Mouse (Mus musculus): ENCODE data around the gene Coro1c.

The Coro1c gene

DNA sequence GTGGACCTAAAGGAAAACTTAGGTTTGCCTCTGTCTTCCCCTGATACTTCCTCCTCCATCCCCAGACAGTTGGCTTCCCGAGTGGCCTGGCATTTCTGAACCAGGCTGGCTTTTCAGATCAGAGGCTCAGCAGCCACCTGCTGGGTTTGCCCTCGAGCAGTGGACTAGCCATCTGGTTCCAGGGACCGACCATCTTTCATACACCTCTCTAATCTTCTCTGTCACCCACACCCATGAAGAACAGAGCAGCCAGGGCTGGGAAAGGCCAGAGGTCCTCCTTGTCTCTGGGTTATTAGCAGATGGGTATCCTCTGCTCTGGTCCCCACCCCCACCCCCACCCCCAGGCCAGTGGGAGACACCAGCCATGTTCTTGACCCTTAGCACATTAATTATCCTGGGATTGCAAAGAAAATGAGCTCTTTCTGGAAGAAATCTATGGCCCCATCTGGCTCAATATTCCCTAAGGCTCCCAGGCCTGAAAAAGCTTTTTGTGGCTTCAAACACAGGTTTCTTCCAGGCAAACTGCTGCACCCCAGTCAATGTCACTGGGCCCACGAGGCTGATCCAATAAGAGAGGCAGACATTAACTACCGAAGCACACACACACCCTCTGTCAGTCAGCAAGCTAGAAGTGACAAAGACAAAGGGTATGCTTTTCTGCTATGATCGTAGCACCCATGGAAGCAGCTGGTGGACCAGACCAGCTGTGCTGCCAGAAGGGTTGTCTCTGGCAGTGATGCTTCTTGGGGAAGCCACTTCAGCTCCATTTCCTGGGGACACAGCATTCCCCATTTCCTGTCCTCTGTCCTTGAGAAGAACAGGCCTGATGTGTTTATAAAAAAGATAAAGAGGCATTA, 13.0 kb upstream of the Coro1c start:
- no peak for DNase-seq

DNA sequence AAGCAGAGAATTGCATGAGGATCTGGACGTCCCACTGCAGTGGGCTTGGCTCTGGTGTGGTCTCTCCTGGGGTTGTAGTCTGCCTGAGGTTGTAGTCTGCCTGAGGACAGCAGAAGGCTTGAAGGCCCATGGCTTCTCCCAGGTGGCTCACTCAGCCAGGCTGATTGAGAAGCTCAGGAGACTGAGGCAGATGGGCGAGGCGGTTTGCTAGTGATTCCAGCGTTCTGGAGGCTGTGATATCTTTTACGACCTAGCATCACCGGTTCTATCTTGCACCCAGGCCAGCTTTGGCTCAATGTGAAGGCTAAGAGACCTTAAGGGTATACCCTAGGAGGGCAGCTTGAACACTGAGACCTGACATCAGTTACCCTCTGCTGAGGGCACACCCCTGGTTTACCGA, 10.5 kb upstream of the Coro1c start:
- no peak for DNase-seq

- DNase-seq: peak; percentile 51
Measured at GRCm38 (mm10) chr5:113918654-113919053, 10.1 kb upstream of the Coro1c start.

DNA sequence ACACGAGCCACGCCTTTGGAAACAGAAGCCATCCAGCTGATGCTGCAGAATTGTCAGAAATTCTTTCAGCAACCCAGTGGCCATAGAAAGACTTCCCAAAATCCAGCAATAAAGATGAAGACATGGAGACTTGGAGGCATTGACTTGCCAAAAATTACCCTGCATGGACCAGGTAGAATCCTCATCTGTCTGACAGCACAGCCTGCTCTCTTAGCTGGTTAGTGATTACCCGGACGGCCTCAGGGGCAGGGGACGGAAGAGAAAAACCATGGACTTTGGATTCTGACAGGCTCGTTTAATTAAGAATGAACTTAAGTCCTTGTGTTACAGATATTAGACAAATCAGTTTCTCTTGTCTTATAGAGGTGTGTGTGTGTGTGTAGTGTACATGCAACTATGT, 2.1 kb upstream of the Coro1c start:
- DNase-seq: peak; percentile 79

DNA sequence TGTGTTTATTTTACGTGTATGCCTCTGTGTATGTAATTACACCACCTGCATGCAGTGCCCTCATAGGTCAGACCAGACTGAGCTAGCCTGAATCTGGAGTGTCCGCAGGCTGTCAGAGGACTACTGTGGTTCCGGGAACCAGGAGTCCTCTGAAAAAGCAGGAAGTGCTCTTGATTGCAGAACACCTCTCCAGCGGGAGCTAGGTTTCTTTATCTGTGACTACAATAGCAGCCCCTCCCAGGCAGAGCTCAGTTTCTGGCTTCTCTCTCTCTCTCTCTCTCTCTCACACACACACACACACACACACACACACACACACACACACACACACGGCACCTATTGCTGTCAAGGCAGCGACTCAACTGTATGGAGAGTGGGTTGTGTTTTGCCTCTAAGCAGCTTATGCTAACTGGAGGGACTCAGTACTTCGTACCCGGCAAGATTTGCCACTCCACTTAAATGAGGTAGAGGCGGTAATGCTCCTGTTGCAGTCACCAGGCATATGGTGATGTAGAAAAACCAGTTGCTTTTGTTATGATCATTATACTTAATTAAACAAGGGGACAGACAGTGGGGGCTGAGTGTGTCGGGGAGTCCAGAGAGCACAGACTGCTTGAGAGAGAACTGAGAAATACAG, 1.6 kb upstream of the Coro1c start:
- DNase-seq: no peak

DNA sequence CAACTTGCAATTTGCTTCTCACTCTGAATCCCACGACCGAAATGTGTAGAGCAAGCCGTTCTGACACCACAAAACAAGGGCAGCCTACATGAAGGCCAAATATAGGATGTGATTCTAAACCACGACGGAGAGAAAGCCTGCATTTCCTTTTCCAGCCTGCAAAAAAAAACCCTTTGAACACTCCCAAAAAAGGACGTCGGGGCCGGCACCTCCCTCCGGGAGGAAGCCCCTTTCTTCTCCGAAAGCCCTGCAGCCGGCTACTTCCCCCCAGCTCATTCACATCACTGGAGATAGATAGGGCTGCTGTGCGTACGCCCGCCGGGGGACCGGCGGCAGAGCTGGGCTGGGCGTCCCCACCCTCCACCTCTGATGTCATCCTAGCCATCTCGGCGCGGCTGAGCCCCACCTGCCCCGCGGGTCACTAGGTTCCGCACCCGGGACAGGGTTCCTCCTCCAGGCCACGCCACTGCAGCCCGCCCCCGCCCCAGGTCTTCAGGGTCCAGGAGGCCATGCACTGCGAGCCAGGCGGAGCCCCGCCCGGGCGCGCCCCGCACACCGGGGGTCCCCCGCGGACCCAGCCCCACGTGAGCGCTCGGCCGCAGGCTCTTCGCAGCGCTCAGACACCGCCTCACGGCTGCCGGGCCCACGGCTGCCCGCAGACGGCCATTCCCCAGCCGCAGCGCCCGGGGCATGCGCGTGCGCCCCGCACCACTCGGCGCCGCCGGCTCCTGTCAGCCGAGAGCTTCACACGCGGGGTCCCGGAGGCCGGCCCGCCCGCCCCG, 581 bp downstream of the Coro1c start:
- peak; percentile 54 for DNase-seq

DNA sequence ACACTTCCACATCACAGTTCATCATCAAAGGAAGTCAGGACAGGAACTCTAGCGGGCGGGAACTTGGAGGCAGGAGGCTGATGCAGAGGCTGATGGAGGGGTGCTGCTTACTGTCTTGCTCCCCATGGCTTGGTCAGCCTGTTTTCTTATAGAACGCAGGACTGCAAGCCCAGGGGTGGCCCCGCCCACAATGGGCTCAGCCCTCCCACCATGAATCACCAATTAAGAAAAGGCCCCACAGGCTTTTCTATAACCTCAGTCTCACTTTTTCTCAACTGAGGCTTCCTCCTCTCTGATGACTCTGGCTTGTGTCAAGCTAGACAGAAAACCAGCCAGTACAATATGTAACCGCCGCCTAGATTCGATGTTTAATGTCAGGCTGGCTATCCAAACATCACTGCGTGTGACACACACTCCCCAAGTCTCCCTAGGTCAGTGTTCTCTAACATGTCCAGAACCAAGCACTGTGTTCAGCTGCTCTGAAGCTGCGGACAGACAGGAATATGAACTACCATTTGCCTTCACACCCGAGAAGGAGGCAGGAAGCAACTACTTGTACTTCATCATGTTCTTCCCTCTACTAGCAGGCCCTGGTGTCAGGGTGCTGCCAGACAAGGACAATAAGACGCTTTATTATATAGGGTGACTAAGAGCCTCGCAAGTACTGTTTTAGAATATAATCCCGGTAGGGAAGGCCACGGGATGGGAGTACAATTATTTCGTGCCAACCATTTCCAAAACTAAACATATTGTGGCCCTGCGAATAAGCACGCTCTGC, 1.4 kb downstream of the Coro1c start:
- no peak for DNase-seq

- no peak for DNase-seq
Measured at GRCm38 (mm10) chr5:113904987-113905386, 3.6 kb downstream of the Coro1c start.

- no peak for DNase-seq
Measured at GRCm38 (mm10) chr5:113902983-113903382, 5.6 kb downstream of the Coro1c start.

GRCm38 (mm10) chr5:113902017-113902416, 6.5 kb downstream of the Coro1c start:
- DNase-seq: no peak

- peak; percentile 72 for DNase-seq
Measured at GRCm38 (mm10) chr5:113901074-113901571, 7.4 kb downstream of the Coro1c start.

DNA sequence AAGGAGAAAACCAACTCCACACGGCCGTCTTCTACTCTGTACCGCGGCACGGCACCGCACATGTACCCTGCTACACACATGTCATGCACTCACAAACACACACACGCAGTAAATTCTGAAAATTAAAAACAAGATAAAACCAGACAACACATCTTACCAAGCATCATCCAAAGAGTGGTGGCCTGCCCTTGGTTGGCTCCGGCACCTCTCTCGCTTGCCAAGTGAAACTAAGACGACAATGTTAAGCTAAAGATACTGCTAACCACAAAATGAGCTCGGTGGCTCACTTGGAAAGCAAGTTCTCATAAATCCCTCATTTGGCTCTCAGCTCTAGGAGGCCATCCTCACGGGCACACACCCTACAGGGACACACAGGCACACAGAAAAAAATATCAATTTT, 9.0 kb downstream of the Coro1c start:
- DNase-seq: no peak

DNA sequence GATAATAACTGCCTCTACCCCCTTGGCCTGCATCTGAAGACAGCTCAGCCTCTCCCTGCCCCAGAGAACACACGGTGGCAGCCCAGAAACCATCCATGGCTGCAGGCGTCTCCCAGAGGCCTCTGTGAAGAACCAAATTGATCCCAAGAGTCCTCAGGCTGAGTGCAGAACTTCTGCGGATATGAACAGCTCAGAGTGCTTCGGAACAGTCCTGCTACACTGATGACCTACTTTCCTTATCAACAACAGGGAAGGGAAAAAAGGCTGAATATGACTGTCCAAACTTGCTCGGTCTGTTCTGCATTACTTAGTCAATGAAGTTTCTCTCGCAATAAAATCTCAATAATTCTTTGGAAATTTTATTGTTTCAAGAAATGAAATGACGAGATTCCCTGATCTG, 16.6 kb downstream of the Coro1c start:
- DNase-seq: no peak

- DNase-seq: peak; percentile 51
Measured at GRCm38 (mm10) chr5:113890874-113891273, 17.7 kb downstream of the Coro1c start.

DNA sequence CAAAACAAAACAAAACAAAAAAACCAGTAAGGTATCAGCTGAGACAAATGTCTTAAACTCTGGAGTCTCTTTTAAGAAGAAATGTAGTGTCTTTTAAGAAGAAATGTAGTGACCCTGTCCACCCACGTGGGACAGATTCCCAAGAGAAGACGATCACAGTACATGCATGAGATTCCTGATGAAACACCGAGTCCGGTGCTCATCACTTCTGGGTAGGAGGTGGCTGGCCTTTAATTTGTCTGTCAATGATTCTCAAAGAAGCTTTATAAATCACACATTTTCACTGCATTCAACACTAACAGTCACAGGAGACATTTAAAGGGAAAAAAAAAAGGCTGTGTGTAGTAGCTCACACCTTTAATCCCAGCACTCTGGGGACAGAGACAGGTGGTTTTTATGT, 18.6 kb downstream of the Coro1c start:
- DNase-seq: peak; percentile 54

GRCm38 (mm10) chr5:113889181-113889906, 19.2 kb downstream of the Coro1c start:
- DNase-seq: peak; percentile 46

DNA sequence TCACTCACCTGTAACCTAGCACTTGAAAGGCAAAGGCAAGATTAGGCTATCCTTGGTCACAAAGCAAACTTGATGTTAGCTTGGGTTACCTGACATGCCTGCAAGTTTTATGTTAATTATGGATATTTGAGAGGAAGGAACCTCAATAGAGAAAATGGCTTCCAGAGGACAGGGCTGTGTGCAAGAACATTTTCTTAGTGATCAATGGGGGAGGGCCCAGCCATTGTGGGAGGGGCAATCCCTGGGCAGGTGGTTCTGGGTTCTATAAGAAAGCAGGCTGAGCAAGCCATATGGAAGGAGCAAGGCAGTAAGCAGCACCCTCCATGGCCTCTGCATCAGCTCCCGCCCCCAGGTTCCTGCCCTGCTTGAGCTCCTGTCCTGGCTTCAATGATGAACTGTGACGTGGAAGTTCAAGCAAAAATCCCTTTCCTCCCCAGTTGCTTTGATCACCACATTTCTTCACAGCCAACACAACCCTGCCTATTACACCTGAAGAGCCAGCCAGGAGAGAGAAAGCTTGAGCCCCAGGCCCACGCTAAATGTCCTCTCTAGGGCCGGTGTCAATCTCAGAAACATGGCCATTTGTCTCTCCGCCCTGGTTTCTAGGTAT, 20.3 kb downstream of the Coro1c start:
- DNase-seq: no peak

DNA sequence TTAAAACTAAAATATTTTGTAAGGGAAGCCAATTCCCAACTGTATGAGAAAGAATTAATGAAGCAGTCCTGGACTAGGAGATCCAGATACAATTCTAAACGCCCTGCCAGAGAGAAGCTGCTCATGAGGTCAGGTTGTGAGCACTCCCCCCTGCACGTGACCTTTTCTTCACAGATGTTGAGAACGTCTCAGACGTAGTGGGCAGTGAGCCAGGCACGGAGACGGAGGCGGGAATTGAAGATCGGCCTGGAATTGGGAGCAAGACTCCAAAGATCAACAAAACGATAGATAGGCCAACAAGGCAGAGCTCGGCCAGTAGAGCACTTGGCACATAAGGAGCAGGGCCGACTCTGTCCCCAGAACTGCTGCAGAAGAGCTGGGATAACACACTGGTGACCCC, 21.4 kb downstream of the Coro1c start:
- DNase-seq: peak; percentile 89

DNA sequence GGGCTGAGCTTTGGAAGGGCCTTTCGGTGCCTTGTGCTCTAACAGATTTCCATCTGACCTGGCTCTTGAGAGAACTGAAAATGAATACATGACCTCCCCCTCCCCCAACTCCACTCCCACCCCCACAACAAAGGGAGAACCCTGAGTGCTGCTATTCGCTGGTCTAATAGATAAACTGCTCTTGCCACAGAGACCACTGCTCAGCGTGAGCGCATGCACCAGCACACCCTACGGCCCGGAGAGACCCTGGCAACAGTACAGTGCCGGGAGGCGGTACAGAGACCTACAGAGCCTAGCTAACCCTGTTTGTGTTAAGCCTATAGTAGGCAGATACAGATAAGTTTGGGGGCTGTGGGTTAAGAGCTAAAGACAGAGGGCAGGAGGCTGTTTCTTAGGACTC, 22.9 kb downstream of the Coro1c start:
- no peak for DNase-seq

- no peak for DNase-seq
Measured at GRCm38 (mm10) chr5:113884750-113885149, 23.8 kb downstream of the Coro1c start.

DNA sequence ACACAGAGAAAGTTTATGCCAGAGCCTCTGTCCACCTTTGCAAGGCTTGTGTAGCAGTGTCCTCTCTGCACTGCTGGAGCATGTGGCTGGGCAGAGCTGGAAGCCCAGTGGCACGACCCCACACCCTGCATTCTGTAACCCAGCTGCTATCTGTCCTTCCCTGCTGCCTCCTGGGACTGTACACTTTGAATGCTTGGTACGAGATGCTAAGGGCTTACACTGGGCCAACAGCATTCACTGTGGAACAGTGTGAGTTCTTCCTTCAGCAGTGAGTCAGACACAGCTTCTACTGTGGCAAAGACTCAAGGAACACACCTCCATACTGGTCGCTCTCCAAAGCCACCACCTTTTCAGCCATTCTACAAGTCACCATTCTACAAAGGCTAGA, 25.2 kb downstream of the Coro1c start:
- no peak for DNase-seq
